Mouse (Mus musculus) erythroblast, embryonic 14.5 days (primary cell): ENCODE measurements around the gene Ghrhr. TPM values are rescaled to one million over a fixed set of nuclear protein-coding genes. Genes with fewer than 3 reads are reported as not detected.

Source experiments
- H3K27me3 ChIP-seq: 2 replicates; pipeline ENCODE4 v1.6.1; 2012; ENCODE audit warnings: inconsistent platforms; ENCODE audit not compliant: control insufficient read depth
- H3K36me3 ChIP-seq: 2 replicates; pipeline ENCODE4 v1.6.1; 2012; ENCODE audit warnings: mild to moderate bottlenecking, inconsistent platforms; ENCODE audit not compliant: control insufficient read depth
- H3K4me1 ChIP-seq: 2 replicates; pipeline ENCODE4 v1.6.1; 2012; ENCODE audit warnings: inconsistent platforms; ENCODE audit not compliant: control insufficient read depth
- H3K4me3 ChIP-seq: replicated peaks from 2 replicates; pipeline ENCODE3; 2012; ENCODE audit warnings: moderate library complexity, mild to moderate bottlenecking, inconsistent platforms
- H3K9me3 ChIP-seq: 2 replicates; pipeline ENCODE4 v1.6.1; 2012; ENCODE audit warnings: low read length, inconsistent platforms, mixed read lengths; ENCODE audit not compliant: control insufficient read depth
- GATA1 ChIP-seq: IDR thresholded peaks from 2 replicates; pipeline ENCODE4 v1.6.1; 2012; ENCODE audit warnings: low read length, inconsistent platforms, mixed read lengths
- TAL1 ChIP-seq: IDR thresholded peaks from 3 replicates; pipeline ENCODE4 v1.6.1; 2012; ENCODE audit warnings: low read length, inconsistent platforms, mixed read lengths
- polyA plus RNA-seq: library from polyadenylated mRNA; stranded (reverse); fragments of >175 nt; gene quantifications from 2 replicates; pipeline ENCODE4 v1.2.3, GENCODE M21; 2012

Gene Ghrhr
- polyA plus RNA-seq, 1 experiment: not detected

DNA sequence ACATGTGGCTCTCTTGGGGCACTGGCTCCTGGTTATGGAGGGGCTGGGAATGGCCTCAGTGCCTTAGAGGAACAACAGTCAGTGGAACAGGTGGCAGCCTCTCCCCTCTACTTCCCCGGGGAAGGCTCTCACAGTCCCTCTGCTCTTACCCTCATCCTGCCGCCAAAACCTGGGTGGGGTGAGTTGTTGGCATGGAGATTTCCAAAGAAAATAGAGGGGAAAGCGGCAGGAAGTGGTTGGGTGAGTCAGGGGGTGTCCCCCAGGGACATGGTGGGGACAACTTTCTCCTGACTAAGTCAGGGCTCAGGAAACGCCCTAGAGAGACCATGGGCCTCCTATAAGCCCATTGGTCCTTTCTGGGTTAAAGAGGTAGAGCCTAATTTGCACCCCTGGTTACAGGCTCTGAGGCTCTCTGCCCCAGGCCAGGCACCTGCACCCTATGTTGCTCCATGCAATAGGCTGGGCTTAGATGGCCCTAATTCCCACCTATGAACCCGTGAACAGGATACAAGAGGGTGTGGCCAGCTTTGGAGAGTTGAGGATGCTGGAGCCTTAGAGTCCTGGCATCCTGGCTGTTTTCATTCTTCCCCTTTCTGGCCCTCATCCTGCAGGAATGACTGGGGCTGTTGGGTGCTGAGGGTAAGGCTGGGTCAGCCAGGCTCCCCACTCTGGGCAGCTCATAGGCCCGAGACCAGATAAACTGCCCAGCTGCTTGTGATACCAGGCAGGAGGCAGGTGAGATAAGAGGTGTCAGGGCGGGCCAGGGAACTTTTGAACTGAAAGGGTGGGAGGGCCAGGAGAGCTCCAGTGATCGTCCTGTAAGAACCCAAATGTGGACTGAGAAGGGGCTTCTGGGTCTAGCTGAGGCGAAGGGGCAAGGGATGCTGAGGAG is 36.9 kb upstream of the Ghrhr start:
- TF ChIP-seq TAL1 (peak; percentile 81), GATA1 (peak; percentile 94)
- Histone ChIP-seq H3K27me3 (no peaks in the 10 kb centered on the region), H3K4me3 (peak overlapping the region; percentile 69), H3K36me3 (peaks cover 64% of the 10 kb centered on the region), H3K4me1 (peaks cover 99% of the 10 kb centered on the region), H3K9me3 (no peaks in the 10 kb centered on the region)

DNA sequence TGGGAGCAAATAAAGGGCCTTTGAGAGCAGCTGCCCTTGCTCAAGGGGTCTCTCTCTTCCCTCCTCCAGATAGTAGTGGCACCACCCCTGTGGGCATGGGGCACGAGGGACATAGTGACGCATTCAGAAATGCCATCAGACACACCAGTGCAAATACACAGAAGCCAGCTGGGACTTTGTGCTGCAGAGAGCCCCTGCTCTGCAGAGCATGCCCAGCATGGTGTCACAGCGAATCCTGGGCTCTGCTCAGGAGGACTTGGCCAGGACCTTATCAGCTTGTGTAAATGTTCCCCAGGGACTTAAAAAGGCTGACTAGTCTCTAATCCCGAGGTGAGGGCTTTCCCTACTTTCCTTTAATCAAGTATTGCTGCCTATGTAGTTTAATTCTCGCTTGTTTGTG is 34.4 kb upstream of the Ghrhr start:
- Histone ChIP-seq H3K27me3 (no peaks in the 10 kb centered on the region), H3K9me3 (no peaks in the 10 kb centered on the region), H3K4me1 (peaks cover 99% of the 10 kb centered on the region), H3K4me3 (peak overlapping the region; percentile 69), H3K36me3 (peaks cover 89% of the 10 kb centered on the region)
- TF ChIP-seq GATA1 (no peak), TAL1 (no peak)

DNA sequence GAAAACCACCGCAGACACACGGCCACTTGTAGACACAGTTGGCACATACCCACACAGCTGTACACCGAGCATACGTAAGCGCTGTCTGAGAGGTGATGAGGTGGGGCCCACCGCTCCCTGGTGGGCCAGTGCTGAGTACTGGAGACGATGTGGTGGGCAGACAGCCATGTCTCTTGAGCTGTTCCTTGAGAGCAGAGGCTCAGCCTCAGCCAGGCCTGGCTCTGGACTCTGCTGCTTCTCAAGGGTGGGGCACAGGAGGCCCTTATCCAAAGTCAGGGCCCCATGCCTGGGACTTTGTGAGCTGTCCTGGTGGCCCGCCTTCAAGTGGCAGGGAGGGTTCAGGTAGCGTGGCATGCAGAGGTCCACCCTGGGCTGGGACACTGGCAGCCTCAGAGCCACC is 33.8 kb upstream of the Ghrhr start:
- peaks cover 95% of the 10 kb centered on the region for H3K36me3 ChIP-seq
- no peak for TF ChIP-seq GATA1
- TF ChIP-seq TAL1: no peak
- no peaks in the 10 kb centered on the region for H3K9me3 ChIP-seq
- H3K4me3 ChIP-seq: peak overlapping the region; percentile 69
- H3K27me3 ChIP-seq: no peaks in the 10 kb centered on the region
- H3K4me1 ChIP-seq: peaks cover 99% of the 10 kb centered on the region

DNA sequence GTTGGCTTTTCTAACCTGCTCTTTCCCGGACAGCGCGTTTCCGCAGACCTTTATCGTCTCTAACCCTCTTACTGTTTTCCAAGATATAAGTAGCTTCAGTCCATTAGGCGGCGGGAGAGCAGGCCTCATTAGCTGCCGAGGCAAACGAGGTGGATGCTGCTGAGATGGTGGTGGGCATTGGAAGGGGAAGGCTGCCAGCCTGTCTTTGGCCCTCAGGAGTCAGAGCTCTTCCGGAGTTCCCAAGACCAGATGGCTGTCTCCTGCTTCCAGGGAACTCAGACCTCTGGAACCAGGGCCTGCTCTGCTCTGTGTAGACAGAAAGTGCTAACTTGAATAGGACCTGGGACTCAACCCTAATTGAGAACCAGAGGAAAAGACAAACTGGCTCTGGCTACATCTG is 32.6 kb upstream of the Ghrhr start:
- Histone ChIP-seq H3K4me1 (peaks cover 99% of the 10 kb centered on the region), H3K36me3 (peaks cover 97% of the 10 kb centered on the region), H3K9me3 (no peaks in the 10 kb centered on the region), H3K27me3 (no peaks in the 10 kb centered on the region), H3K4me3 (no peak overlapping the region)
- TF ChIP-seq TAL1: no peak
- no peak for TF ChIP-seq GATA1

DNA sequence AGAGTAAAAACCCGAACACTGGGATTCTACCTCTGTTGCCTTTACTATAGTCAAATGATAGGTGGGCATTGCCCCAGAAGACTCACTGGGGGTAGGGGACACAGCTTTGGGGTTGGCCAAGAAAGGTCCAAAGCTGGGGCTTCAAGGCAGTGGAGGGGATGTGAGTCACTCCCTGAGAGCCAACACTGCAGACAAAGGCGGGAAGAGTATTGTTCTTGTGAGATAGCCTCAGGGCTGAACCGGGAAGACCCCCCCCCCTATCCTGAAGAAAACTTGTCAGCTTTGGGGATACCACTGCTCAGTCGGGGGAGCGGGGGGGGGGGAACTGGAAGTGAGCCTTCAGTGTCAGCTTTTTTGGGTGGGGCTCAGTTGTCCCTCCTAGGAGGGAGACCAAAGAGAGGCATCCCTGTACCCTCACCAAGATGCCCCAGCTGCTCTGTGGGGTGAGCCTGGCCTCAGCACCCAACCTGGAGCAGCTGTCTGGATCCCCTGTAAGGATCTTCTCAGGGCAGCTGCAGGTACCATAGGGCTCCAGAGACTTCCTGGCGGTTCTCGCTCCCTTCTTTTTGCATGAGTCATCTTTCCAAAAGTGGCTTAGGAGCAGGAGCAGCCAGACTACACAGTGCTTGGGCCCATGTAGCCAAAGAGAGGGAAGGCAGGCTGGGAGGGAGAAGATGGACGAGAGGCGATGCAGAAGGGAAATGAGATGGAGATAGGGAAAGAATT is 31.6 kb upstream of the Ghrhr start:
- Histone ChIP-seq H3K9me3 (no peaks in the 10 kb centered on the region), H3K4me1 (peaks cover 99% of the 10 kb centered on the region), H3K27me3 (no peaks in the 10 kb centered on the region), H3K36me3 (peaks cover 97% of the 10 kb centered on the region), H3K4me3 (no peak overlapping the region)
- TF ChIP-seq GATA1: no peak
- no peak for TF ChIP-seq TAL1

DNA sequence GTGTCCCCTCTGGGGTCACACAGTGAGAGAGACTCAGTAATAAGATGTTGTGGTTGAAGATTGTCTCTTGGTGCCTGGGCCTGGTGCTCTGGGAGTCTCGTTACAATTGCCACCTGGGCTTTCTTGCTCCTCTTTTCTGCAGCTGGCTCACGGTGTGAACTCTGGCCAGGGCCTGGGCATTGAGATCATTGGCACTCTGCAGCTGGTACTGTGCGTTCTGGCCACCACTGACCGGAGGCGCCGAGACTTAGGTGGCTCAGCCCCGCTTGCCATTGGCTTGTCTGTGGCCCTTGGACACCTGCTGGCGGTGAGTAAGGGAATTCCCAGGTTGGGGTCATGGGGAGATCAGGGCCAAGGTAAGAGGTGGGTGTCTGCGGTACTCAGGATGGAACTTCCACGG is 30.8 kb upstream of the Ghrhr start:
- Histone ChIP-seq H3K27me3 (no peaks in the 10 kb centered on the region), H3K4me3 (no peak overlapping the region), H3K9me3 (peaks cover 3% of the 10 kb centered on the region; the same call in 1 of the 2 replicates), H3K4me1 (peaks cover 95% of the 10 kb centered on the region), H3K36me3 (peaks cover 95% of the 10 kb centered on the region)
- TF ChIP-seq TAL1 (no peak), GATA1 (no peak)

DNA sequence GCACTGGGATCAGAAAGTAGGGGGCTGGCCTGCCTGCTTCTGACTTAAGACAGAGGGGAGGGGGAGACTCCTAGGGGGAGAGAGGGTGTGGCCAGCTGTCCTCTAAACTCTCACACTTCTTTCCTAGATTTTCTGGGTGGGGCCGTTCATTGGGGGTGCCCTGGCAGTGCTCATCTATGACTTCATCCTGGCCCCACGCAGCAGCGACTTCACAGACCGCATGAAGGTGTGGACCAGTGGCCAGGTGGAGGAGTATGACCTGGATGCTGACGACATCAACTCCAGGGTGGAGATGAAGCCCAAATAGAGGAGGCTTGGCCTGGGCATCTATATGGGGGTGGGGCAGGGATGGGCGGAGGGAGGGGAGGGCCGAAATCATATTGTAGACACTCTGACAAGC is 29.6 kb upstream of the Ghrhr start:
- Histone ChIP-seq H3K36me3 (peaks cover 83% of the 10 kb centered on the region), H3K27me3 (no peaks in the 10 kb centered on the region), H3K4me1 (peaks cover 82% of the 10 kb centered on the region), H3K4me3 (no peak overlapping the region), H3K9me3 (peaks cover 3% of the 10 kb centered on the region; the same call in 1 of the 2 replicates)
- TF ChIP-seq GATA1 (no peak), TAL1 (no peak)

DNA sequence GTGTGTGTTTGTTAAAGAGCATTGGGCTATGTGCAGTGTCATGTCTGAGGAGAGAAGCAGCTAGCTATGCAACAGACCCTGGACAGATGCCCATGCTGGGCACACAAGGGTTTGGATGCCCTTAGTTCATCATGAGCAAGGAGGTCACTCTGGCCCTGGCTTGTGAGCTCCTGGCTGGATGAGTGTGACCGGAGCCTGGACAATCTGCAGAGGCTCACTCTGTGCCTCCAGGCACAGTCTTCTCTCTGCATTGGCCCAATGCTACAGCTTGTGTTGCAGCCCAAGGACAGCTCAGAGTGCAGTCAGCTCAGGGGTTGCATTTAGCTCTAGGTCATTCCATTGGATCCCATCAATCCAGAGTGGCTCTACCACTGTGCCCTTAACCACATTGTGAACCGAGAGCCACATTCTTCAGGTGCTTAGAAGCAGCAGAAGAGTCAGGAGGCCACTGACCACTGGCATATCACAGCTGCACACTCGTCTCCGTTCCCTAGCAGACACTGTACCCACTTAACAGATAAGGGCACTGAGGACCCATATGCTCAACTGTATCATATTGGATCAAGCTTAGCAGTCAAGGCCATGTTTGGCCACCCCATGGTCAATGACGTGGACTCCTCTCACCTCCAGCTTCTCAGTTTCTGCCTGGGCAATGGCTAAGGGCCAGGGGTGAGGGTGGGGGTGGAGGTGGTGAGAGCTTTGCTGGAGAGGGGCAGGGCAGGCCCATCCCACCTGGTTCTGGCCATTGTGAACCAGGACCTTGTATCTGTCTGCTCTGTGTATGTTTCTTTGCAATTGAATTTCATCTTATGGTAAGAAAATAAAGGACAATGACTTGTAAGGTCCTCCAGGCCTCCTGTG is 28.2 kb upstream of the Ghrhr start:
- peaks cover 3% of the 10 kb centered on the region; the same call in 1 of the 2 replicates for H3K9me3 ChIP-seq
- no peaks in the 10 kb centered on the region for H3K27me3 ChIP-seq
- peaks cover 71% of the 10 kb centered on the region for H3K36me3 ChIP-seq
- H3K4me1 ChIP-seq: peaks cover 68% of the 10 kb centered on the region
- TF ChIP-seq GATA1: no peak
- 0 out of 3 replicates have a peak, but pooled peaks have one; percentile 10 for TF ChIP-seq TAL1
- H3K4me3 ChIP-seq: no peak overlapping the region
